Mouse (Mus musculus): ENCODE results near the gene Nrde2.

DNA sequence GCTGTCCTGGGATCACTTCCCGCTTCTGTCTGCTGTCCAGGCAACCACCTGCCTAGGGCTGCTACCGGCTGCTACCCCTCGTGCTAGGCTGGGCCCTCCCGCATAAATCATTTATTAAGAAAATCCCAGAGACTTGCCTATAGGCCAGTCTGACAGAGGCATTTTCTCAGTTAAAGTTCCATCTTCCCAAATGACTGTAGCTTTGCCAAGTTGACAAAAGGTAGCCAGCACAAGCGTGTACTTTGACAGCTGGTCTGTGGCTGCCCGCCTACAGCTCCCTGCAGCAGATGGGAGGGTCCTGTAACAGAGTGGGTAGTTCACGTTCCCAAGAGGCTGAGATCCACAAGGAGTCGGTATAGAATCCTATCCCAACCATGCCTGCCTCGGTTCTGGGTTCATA, 36.0 kb downstream of the Nrde2 start:
- no peak for TF ChIP-seq POLR2A (IDR thresholded peaks at IDR 0.05; ENCODE audit: extremely low read depth, insufficient read depth, low read length)
- no peak for TF ChIP-seq CTCF (IDR thresholded peaks at IDR 0.05; ENCODE audit: extremely low read depth, insufficient read depth, low read length)

Measured in cortical plate, adult 2 months (tissue).